Mouse (Mus musculus) granulocyte monocyte progenitor cell, adult 5-6 weeks (primary cell): ENCODE results near the gene Pyroxd2. TPM values are rescaled to one million over a fixed set of nuclear protein-coding genes. Genes with fewer than 3 reads are reported as not detected.

ENCODE experiments used
- ATAC-seq: replicated peaks from 2 replicates; pipeline ENCODE4 v1.8.0; 2016; ENCODE audit warnings: mild to moderate bottlenecking, moderate TSS enrichment, inconsistent platforms; ENCODE audit not compliant: poor library complexity, severe bottlenecking
- total RNA-seq, 2 experiments: library from RNA; stranded (forward) in 1 of 2; stranded (reverse) in 1 of 2; fragments of 200-712, 200-1000 nt in 1 of 2; fragments of >200 nt in 1 of 2; fragmentation: Nextera tagmentation in 1 of 2; gene quantifications; 2 replicates each; pipeline ENCODE4 v1.2.3; 2014 to 2017

Gene Pyroxd2
- total RNA-seq, 2 experiments from 2014 or later = 3.1 to 12.1 TPM

- ATAC-seq = no peak
Measured at GRCm38 (mm10) chr19:42746702-42747101, 5.9 kb downstream of the Pyroxd2 start.

GRCm38 (mm10) chr19:42745869-42746224 is 6.7 kb downstream of the Pyroxd2 start:
- ATAC-seq = no peak

GRCm38 (mm10) chr19:42745084-42745868 is 7.3 kb downstream of the Pyroxd2 start:
- no peak for ATAC-seq

- peak; percentile 93 for ATAC-seq
Measured at GRCm38 (mm10) chr19:42744162-42744586, 8.4 kb downstream of the Pyroxd2 start.

GRCm38 (mm10) chr19:42743261-42743660 is 9.3 kb downstream of the Pyroxd2 start:
- no peak for ATAC-seq

GRCm38 (mm10) chr19:42741884-42742283 is 10.7 kb downstream of the Pyroxd2 start:
- no peak for ATAC-seq

GRCm38 (mm10) chr19:42740163-42740899 is 12.2 kb downstream of the Pyroxd2 start:
- no peak for ATAC-seq

GRCm38 (mm10) chr19:42739734-42740133 is 12.8 kb downstream of the Pyroxd2 start:
- ATAC-seq = no peak

- ATAC-seq = no peak
Measured at GRCm38 (mm10) chr19:42737753-42738152, 14.8 kb downstream of the Pyroxd2 start.

- no peak for ATAC-seq
Measured at GRCm38 (mm10) chr19:42734982-42735381, 17.6 kb downstream of the Pyroxd2 start.

GRCm38 (mm10) chr19:42727424-42727823 is 25.2 kb downstream of the Pyroxd2 start:
- ATAC-seq = no peak

- no peak for ATAC-seq
Measured at GRCm38 (mm10) chr19:42726766-42727165, 25.8 kb downstream of the Pyroxd2 start.

- ATAC-seq = no peak
Measured at GRCm38 (mm10) chr19:42725973-42726350, 26.6 kb downstream of the Pyroxd2 start.

GRCm38 (mm10) chr19:42725056-42725972 is 27.3 kb downstream of the Pyroxd2 start:
- ATAC-seq = peak; percentile 35; the same call in 1 of the 2 replicates

- no peak for ATAC-seq
Measured at GRCm38 (mm10) chr19:42723302-42723701, 29.3 kb downstream of the Pyroxd2 start.

GRCm38 (mm10) chr19:42722500-42722899 is 30.1 kb downstream of the Pyroxd2 start:
- no peak for ATAC-seq

- no peak for ATAC-seq
Measured at GRCm38 (mm10) chr19:42718101-42718500, 34.5 kb downstream of the Pyroxd2 start.

- ATAC-seq = no peak
Measured at GRCm38 (mm10) chr19:42717668-42718067, 34.9 kb downstream of the Pyroxd2 start.

GRCm38 (mm10) chr19:42716507-42716906 is 36.1 kb downstream of the Pyroxd2 start:
- ATAC-seq = no peak

- peak; percentile 53; the same call in 1 of the 2 replicates for ATAC-seq
Measured at GRCm38 (mm10) chr19:42713770-42714169, 38.8 kb downstream of the Pyroxd2 start.

- ATAC-seq = no peak
Measured at GRCm38 (mm10) chr19:42699426-42699825, 53.1 kb downstream of the Pyroxd2 start.
